Mouse (Mus musculus): ENCODE results near the gene Jazf1. TPM values are rescaled to one million over a fixed set of nuclear protein-coding genes. Genes with fewer than 3 reads are reported as not detected.

Jazf1 gene
- 12.6 and 12.8 TPM in 2 replicates for polyA plus RNA-seq (2015; fragmentation: Nextera tagmentation; extraction: Ambion mirVana)

DNA sequence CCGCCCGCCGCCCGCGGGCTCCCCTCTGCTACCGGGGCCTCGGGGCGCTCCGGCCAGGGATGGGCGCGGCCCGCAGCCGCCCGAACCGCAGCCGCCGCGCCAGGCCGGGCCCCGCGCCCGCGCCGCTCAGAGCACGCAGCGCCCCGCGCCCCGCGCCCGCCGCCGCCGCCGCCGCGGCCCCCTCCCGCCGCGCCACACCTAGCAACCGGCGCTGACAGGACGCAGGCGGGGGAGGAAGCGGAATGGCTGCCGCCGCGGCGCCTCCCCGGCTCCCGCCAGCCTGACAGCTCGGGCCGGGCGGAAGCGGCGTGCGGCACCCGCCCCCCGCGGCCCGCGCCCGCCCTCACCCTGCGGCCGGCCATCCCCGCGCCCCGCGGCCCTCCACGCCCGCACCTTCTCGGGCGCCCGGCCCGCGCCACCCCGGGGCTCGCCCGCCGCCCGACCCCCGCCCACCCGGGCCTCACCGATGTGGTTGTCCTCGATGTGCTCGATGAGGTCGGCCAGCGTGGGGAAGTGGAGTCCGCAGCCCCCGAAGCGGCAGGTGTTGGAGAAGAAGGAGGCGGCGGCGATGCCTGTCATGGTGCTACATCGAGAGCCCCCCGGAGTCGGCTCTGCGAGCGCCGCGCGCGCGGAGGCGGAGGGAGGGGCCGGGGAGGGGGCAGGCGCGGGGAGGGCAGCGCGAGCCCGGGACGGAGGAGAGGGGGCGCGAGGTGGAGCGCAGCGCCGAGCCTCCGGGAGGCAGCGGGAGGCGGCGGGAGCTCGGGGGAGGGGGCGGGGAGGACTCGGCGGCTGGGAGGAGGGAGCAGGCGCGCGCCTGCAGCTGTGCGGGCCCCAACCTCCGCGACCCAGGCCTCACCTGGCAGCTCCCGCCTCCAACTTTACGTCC is at the start of gene Jazf1:
TSS of gene Jazf1 (minus strand) at position 643 of the 886 bp plus-strand sequence.
- Histone ChIP-seq H3K4me1 (ENCODE audit: control insufficient read depth, insufficient read depth, low read length) (peaks cover 19% of the 10 kb centered on the region), H3K27me3 (ENCODE audit: control insufficient read depth, insufficient read depth, low read length) (no peaks in the 10 kb centered on the region), H3K4me3 (ENCODE audit: low read length) (peak within 1 kb of the TSS; percentile 97), H3K9me3 (replicated peaks; ENCODE audit: control insufficient read depth, low read length) (no peaks in the 10 kb centered on the region), H3K27ac (ENCODE audit: low read length) (peak within 1 kb of the TSS; percentile 82), H3K4me2 (ENCODE audit: low read depth, low read length) (peak within 1 kb of the TSS; percentile 82), H3K9ac (ENCODE audit: low read length) (peak within 1 kb of the TSS; percentile 96), H3K36me3 (ENCODE audit: control insufficient read depth, insufficient read depth) (no peaks in the 10 kb centered on the region)
- WGBS: under 1% methylated on average over 97 of the region's 133 CpGs
- peak; percentile 69 for ATAC-seq (replicated peaks; ENCODE audit: extremely low read depth, insufficient read depth, low FRiP score)

DNA sequence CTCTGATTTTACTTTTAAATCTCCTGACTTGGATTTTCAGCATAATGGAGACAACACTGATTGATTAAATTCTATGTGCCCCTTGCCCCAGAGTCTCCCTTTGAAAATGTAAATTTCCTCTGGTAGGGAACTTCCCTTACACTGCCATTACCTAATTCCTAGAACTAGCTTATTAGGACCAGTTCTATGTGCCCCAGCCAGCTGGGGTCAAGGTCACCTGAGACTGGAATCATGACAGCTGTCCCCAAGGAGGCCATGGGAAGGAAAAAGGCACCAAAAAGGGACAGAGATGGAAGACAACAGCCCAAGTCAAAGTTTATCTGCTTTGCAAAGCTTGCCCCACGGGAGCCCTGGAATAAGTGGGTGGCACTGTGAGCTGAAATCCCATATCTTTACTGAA is 49.4 kb upstream of the Jazf1 start:
- no peaks in the 10 kb centered on the region for H3K9me3 ChIP-seq (replicated peaks; ENCODE audit: control insufficient read depth, low read length)
- no peak overlapping the region for H3K4me2 ChIP-seq (ENCODE audit: low read depth, low read length)
- H3K27ac ChIP-seq (ENCODE audit: low read length): no peak overlapping the region
- no peaks in the 10 kb centered on the region for H3K4me1 ChIP-seq (ENCODE audit: control insufficient read depth, insufficient read depth, low read length)
- no peaks in the 10 kb centered on the region for H3K36me3 ChIP-seq (ENCODE audit: control insufficient read depth, insufficient read depth)
- H3K9ac ChIP-seq (ENCODE audit: low read length): no peak overlapping the region
- H3K4me3 ChIP-seq (ENCODE audit: low read length): no peak overlapping the region
- 30% methylated on average over 1 of the region's 1 CpGs for WGBS
- no peaks in the 10 kb centered on the region for H3K27me3 ChIP-seq (ENCODE audit: control insufficient read depth, insufficient read depth, low read length)
- ATAC-seq (replicated peaks; ENCODE audit: extremely low read depth, insufficient read depth, low FRiP score): no peak

DNA sequence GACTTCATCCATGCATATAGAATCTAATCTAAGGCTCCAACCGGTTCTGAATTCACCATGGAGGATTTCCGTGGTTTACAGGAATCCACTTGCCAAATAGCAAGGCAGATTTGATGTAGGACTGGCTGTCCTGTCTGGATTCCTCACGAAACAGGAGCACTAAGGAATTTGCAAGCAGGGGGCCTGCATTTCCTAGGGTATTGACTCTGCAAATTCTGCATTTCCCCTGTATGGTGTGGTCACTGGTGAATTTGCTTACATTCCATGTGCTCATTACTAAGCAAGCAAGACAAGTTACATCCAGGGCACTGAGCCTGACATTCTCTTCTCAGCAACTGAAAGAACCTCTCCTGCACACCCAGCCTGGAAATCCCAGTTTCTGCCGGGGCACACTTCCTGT is 18.4 kb upstream of the Jazf1 start:
- H3K9ac ChIP-seq (ENCODE audit: low read length): no peak overlapping the region
- H3K9me3 ChIP-seq (replicated peaks; ENCODE audit: control insufficient read depth, low read length): no peaks in the 10 kb centered on the region
- no peaks in the 10 kb centered on the region for H3K4me1 ChIP-seq (ENCODE audit: control insufficient read depth, insufficient read depth, low read length)
- no peak overlapping the region for H3K4me2 ChIP-seq (ENCODE audit: low read depth, low read length)
- ATAC-seq (replicated peaks; ENCODE audit: extremely low read depth, insufficient read depth, low FRiP score): no peak
- no peaks in the 10 kb centered on the region for H3K36me3 ChIP-seq (ENCODE audit: control insufficient read depth, insufficient read depth)
- no peak overlapping the region for H3K4me3 ChIP-seq (ENCODE audit: low read length)
- 51% methylated on average over 4 of the region's 4 CpGs for WGBS
- H3K27ac ChIP-seq (ENCODE audit: low read length): no peak overlapping the region
- H3K27me3 ChIP-seq (ENCODE audit: control insufficient read depth, insufficient read depth, low read length): no peaks in the 10 kb centered on the region

DNA sequence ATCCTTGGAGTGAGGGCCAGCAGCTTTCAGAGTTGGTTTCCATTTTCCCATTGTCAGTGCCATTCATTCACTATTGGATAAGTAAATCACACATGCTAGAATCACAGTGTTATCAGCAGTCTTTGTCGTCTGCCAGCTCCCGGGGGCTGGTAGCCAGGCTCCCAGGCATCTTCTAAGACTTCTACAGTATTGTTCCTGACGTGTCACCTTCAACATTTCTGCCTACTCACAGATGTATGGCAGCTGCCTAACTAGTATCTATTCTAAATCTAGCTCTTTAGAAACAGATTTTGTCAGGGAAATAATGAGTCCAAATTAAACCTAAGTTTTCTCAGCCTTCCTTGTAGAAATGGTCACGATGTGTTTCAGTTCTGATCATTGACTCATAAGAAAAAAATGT is 12.8 kb upstream of the Jazf1 start:
- H3K4me2 ChIP-seq (ENCODE audit: low read depth, low read length): no peak overlapping the region
- H3K27ac ChIP-seq (ENCODE audit: low read length): no peak overlapping the region
- ATAC-seq (replicated peaks; ENCODE audit: extremely low read depth, insufficient read depth, low FRiP score): no peak
- H3K4me1 ChIP-seq (ENCODE audit: control insufficient read depth, insufficient read depth, low read length): peaks cover 7% of the 10 kb centered on the region; the same call in 1 of the 2 replicates
- no peak overlapping the region for H3K4me3 ChIP-seq (ENCODE audit: low read length)
- no peaks in the 10 kb centered on the region for H3K9me3 ChIP-seq (replicated peaks; ENCODE audit: control insufficient read depth, low read length)
- WGBS: 49% methylated on average over 4 of the region's 4 CpGs
- H3K9ac ChIP-seq (ENCODE audit: low read length): no peak overlapping the region
- H3K36me3 ChIP-seq (ENCODE audit: control insufficient read depth, insufficient read depth): no peaks in the 10 kb centered on the region
- H3K27me3 ChIP-seq (ENCODE audit: control insufficient read depth, insufficient read depth, low read length): no peaks in the 10 kb centered on the region

DNA sequence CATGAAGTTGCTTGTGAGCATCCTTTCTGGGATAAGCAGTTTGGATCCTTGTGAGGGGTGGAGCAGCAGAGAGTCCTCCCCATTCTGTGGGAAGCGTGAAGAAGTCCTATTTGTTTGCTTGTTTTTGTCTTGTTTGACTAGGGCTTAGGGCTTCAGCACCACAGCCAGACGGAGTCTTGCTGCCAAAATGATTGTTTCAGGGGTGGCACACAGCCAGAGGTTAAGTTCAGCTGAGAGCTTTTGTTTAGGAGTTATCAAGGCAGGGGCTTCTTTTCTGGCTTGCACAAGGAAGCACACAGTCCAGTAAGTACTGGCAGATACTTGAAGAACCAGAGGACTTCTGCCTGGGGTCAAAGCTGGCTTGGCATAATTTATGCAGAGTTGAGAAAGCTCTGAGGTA is 10.2 kb upstream of the Jazf1 start:
- no peak overlapping the region for H3K4me3 ChIP-seq (ENCODE audit: low read length)
- H3K27me3 ChIP-seq (ENCODE audit: control insufficient read depth, insufficient read depth, low read length): no peaks in the 10 kb centered on the region
- ATAC-seq (replicated peaks; ENCODE audit: extremely low read depth, insufficient read depth, low FRiP score): no peak
- H3K4me1 ChIP-seq (ENCODE audit: control insufficient read depth, insufficient read depth, low read length): peaks cover 7% of the 10 kb centered on the region; the same call in 1 of the 2 replicates
- H3K27ac ChIP-seq (ENCODE audit: low read length): no peak overlapping the region
- H3K9ac ChIP-seq (ENCODE audit: low read length): no peak overlapping the region
- H3K36me3 ChIP-seq (ENCODE audit: control insufficient read depth, insufficient read depth): no peaks in the 10 kb centered on the region
- WGBS: 16% methylated on average over 2 of the region's 2 CpGs
- no peaks in the 10 kb centered on the region for H3K9me3 ChIP-seq (replicated peaks; ENCODE audit: control insufficient read depth, low read length)
- H3K4me2 ChIP-seq (ENCODE audit: low read depth, low read length): no peak overlapping the region

DNA sequence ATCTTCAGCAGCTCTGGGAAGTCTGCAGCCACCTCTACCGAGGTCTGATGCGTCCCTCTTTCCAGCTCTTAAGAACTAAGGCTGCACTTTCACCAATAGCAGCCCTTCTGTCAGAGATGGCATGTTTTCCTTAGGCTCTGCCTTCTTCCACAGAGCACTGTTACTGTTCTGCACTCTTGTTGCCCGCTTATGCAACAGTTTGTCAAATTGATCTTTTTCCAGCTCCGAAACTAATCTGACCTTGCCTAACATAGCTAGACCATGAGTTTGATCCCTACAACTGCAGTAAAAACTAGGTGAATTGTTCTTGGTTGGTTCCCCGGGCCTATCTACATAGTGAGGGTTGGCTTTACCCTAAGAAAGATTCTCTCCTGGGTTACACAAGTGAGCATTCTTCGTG is 3.3 kb upstream of the Jazf1 start:
- no peaks in the 10 kb centered on the region for H3K27me3 ChIP-seq (ENCODE audit: control insufficient read depth, insufficient read depth, low read length)
- no peak overlapping the region for H3K9ac ChIP-seq (ENCODE audit: low read length)
- no peak overlapping the region for H3K4me3 ChIP-seq (ENCODE audit: low read length)
- H3K4me1 ChIP-seq (ENCODE audit: control insufficient read depth, insufficient read depth, low read length): peaks cover 17% of the 10 kb centered on the region
- no peak overlapping the region for H3K4me2 ChIP-seq (ENCODE audit: low read depth, low read length)
- no peak for ATAC-seq (replicated peaks; ENCODE audit: extremely low read depth, insufficient read depth, low FRiP score)
- no peaks in the 10 kb centered on the region for H3K36me3 ChIP-seq (ENCODE audit: control insufficient read depth, insufficient read depth)
- H3K9me3 ChIP-seq (replicated peaks; ENCODE audit: control insufficient read depth, low read length): no peaks in the 10 kb centered on the region
- no peak overlapping the region for H3K27ac ChIP-seq (ENCODE audit: low read length)
- 83% methylated on average over 6 of the region's 6 CpGs for WGBS

DNA sequence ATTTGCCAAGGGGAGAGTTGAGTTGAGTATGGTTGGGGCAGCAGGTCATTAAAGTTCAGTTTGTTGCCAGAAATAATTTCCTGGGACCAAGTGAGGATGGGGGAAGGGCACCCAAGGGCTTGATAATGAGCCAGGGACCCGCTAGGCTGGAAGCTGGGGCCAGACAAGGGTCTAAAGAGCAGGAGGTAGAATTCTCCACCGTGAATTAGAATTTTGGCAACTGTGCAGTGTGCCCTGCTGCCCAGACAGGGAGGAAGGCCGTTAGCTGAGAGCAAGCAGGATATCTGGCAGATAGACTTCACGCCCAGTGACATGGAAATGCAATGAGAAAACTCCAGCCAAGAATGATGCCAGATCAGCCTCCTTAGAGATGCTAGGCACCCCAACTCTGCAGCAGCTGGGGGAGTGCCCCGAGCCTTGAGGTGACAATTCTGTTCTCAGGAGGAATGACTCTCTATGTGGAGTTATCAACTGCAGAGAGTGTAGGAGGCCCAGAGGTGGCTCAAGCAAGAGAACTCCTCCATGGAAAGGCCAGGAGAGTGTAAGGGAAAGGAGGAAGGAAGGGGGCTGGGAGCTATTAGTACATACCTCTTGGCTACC is 1.6 kb upstream of the Jazf1 start:
- Histone ChIP-seq H3K36me3 (ENCODE audit: control insufficient read depth, insufficient read depth) (no peaks in the 10 kb centered on the region), H3K4me2 (ENCODE audit: low read depth, low read length) (peak overlapping the region; percentile 42; the same call in 1 of the 2 replicates), H3K9ac (ENCODE audit: low read length) (no peak overlapping the region), H3K4me1 (ENCODE audit: control insufficient read depth, insufficient read depth, low read length) (peaks cover 19% of the 10 kb centered on the region), H3K9me3 (replicated peaks; ENCODE audit: control insufficient read depth, low read length) (no peaks in the 10 kb centered on the region), H3K27me3 (ENCODE audit: control insufficient read depth, insufficient read depth, low read length) (no peaks in the 10 kb centered on the region), H3K4me3 (ENCODE audit: low read length) (no peak overlapping the region), H3K27ac (ENCODE audit: low read length) (peak overlapping the region; percentile 72)
- peak; percentile 69 for ATAC-seq (replicated peaks; ENCODE audit: extremely low read depth, insufficient read depth, low FRiP score)
- WGBS: 18% methylated on average over 5 of the region's 5 CpGs

DNA sequence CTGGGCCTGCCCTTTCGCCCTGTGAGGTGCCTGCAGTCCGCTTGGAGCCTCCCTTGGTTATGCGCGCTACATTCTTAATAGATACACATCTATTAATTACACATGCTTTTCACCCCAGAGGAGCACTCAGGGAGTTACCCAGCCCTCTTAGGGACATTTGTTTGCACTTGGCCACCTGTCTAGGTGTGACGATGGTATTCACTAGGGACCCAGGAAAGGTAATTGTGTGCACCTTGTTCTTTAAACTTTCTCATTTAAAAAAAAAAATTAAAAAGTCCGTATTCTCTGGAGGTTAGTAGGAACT is 396 bp upstream of the Jazf1 start:
- ATAC-seq (replicated peaks; ENCODE audit: extremely low read depth, insufficient read depth, low FRiP score): no peak
- peak overlapping the region; percentile 82 for H3K4me2 ChIP-seq (ENCODE audit: low read depth, low read length)
- no peaks in the 10 kb centered on the region for H3K27me3 ChIP-seq (ENCODE audit: control insufficient read depth, insufficient read depth, low read length)
- H3K4me3 ChIP-seq (ENCODE audit: low read length): peak overlapping the region; percentile 97
- H3K9me3 ChIP-seq (replicated peaks; ENCODE audit: control insufficient read depth, low read length): no peaks in the 10 kb centered on the region
- WGBS: 5% methylated on average over 6 of the region's 6 CpGs
- peaks cover 19% of the 10 kb centered on the region for H3K4me1 ChIP-seq (ENCODE audit: control insufficient read depth, insufficient read depth, low read length)
- H3K9ac ChIP-seq (ENCODE audit: low read length): peak overlapping the region; percentile 96
- H3K36me3 ChIP-seq (ENCODE audit: control insufficient read depth, insufficient read depth): no peaks in the 10 kb centered on the region
- peak overlapping the region; percentile 82 for H3K27ac ChIP-seq (ENCODE audit: low read length)

DNA sequence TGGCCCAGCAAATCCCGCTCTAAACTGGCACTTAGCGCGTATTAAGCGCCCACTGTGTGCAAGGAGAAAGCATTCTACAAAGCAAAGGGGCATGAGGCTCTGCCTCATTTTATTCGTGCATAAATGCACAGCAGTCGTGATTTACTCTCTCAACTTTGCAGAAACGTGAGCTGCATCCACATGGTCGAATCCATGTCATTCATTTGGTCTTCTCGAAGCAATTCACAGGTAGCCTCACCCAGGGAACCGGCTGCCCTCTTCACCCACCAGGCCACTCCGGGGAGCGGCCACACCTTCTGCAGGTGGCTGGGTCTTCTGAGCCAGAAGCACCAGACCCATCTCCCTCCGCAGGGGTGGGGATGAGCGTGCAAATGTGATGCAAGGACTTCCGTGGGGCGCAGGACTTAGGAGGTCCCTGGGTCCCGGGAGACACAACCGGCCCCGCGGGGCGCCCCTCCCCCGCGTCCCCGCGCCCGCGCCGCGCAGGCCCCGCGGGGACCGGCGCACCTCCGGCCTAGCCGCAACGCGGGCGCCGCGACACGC is 914 bp downstream of the Jazf1 start:
- Histone ChIP-seq H3K4me2 (ENCODE audit: low read depth, low read length) (peak overlapping the region; percentile 82), H3K9me3 (replicated peaks; ENCODE audit: control insufficient read depth, low read length) (no peaks in the 10 kb centered on the region), H3K4me3 (ENCODE audit: low read length) (peak overlapping the region; percentile 97), H3K27me3 (ENCODE audit: control insufficient read depth, insufficient read depth, low read length) (no peaks in the 10 kb centered on the region), H3K4me1 (ENCODE audit: control insufficient read depth, insufficient read depth, low read length) (peaks cover 19% of the 10 kb centered on the region), H3K36me3 (ENCODE audit: control insufficient read depth, insufficient read depth) (no peaks in the 10 kb centered on the region), H3K9ac (ENCODE audit: low read length) (peak overlapping the region; percentile 96), H3K27ac (ENCODE audit: low read length) (no peak overlapping the region)
- WGBS: 5% methylated on average over 40 of the region's 41 CpGs
- no peak for ATAC-seq (replicated peaks; ENCODE audit: extremely low read depth, insufficient read depth, low FRiP score)
